Mouse (Mus musculus): Measurements from ENCODE around the gene Hhipl2.

DNA sequence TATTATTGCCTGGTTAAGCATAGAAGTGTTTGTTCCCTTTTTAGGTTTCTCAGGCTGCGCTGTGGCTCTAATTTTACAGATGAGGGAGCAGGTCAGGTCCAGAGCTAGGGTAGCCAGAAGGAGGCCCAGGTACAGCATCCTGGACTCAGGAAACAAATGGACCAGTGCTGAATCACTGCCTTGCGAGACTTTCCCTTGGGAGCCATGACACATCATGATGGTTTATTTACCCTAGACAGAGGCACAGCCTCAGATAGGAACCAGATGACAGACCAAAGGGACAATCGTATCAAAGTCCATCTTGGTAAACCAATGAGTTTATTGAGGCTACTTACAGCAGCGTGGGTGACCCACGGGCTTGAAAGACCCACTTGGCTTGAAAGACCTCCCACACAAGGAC, 36.2 kb upstream of the Hhipl2 start:
- TF ChIP-seq CTCF (IDR thresholded peaks at IDR 0.05; ENCODE audit: low read depth, low read length): no peak
- no peak for TF ChIP-seq POLR2A (IDR thresholded peaks at IDR 0.05; ENCODE audit: borderline replicate concordance, low read depth, low read length)
